Mouse (Mus musculus) intestine, embryonic 14.5 days (tissue): ENCODE results near the gene Gm49450. TPM values are rescaled to one million over a fixed set of nuclear protein-coding genes. Genes with fewer than 3 reads are reported as not detected.
"Not testable (repeated sequence)": the region's sequence is repeated elsewhere in the genome, so short reads cannot be mapped to it uniquely, and the experiment has no call there.

Experiments
- ATAC-seq: fragments of 200-750 bp; cut with Nextera tagmentation; replicated peaks from 2 replicates; pipeline ENCODE4 v1.8.0; 2017; ENCODE audit warnings: low read depth, moderate number of reproducible peaks, moderate TSS enrichment, moderate library complexity; ENCODE audit not compliant: low FRiP score, low TSS enrichment
- DNase-seq: peaks from one replicate; pipeline ENCODE4 v3.0.0-alpha.2; 2018; ENCODE audit warnings: low spot score
- H3K27ac ChIP-seq: fragments of 300-500 bp; sonication (generic); 2 replicates; pipeline ENCODE4 v1.5.1; 2014; ENCODE audit warnings: low read depth, mild to moderate bottlenecking, control low read depth
- H3K27me3 ChIP-seq: fragments of 300-500 bp; sonication (generic); replicated peaks from 2 replicates; pipeline ENCODE4 v1.6.1; 2014; ENCODE audit warnings: low read length, control low read depth; ENCODE audit not compliant: control insufficient read depth, insufficient read depth
- H3K36me3 ChIP-seq: fragments of 300-500 bp; sonication (generic); 2 replicates; pipeline ENCODE4 v1.6.1; 2014; ENCODE audit warnings: low read length, control low read depth; ENCODE audit not compliant: control insufficient read depth, insufficient read depth
- H3K4me1 ChIP-seq: fragments of 300-500 bp; sonication (generic); replicated peaks from 2 replicates; pipeline ENCODE4 v1.6.1; 2014; ENCODE audit warnings: low read length, control low read depth, mixed read lengths; ENCODE audit not compliant: control insufficient read depth, insufficient read depth
- H3K4me2 ChIP-seq: fragments of 300-500 bp; sonication (generic); 2 replicates; pipeline ENCODE4 v1.6.1; 2014; ENCODE audit warnings: low read length
- H3K4me3 ChIP-seq: fragments of 300-500 bp; sonication (generic); 2 replicates; pipeline ENCODE4 v1.5.1; 2014; ENCODE audit warnings: low read depth, low read length, control low read depth, mixed read lengths
- H3K9ac ChIP-seq: fragments of 300-500 bp; sonication (generic); 2 replicates; pipeline ENCODE4 v1.6.1; 2014; ENCODE audit warnings: mild to moderate bottlenecking, low read length
- H3K9me3 ChIP-seq: fragments of 300-500 bp; sonication (generic); 2 replicates; pipeline ENCODE4 v1.6.1; 2016; ENCODE audit warnings: low read length, control low read depth; ENCODE audit not compliant: control insufficient read depth
- WGBS: fragments of 180-500 bp; shearing (Covaris S2); extraction: QIAGEN DNeasy Blood & Tissue Kit; methylation state at CpG from one replicate; pipeline ENCODE4 v1.1.7; 2014; 5-methylcytosine and 5-hydroxymethylcytosine counted together
- polyA plus RNA-seq: library from polyadenylated mRNA; unstranded; fragments of >200 nt; fragmentation: Nextera tagmentation; extraction: Ambion mirVana; gene quantifications from 2 replicates; pipeline ENCODE4 v1.2.1, GENCODE M21; 2014

Gm49450 gene
- polyA plus RNA-seq, 1 experiment from 2014 or later = not detected

DNA sequence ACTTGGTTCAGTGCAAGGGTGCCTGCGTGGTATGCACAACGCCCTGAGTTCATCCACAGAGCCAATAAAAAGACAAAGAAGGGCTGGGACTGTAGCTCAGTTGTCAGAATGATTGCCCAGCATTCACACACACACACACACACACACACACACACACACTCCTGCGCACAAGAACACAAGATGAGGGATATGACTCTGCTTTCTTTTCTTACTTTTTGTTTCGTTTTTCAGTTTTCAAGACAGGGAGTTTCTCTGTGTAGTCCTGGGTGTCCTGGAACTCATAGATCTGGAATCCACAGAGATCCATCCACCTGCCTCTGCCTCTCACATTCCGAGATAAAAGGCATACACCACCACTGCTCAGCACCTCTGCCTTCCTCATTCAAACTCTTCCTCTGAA is 25.8 kb downstream of the Gm49450 start:
- no peaks in the 10 kb centered on the region for H3K9me3 ChIP-seq
- DNase-seq = no peak
- 82% methylated on average over 5 of the region's 5 CpGs for WGBS
- no peak overlapping the region for H3K9ac ChIP-seq
- H3K4me2 ChIP-seq = no peak overlapping the region
- no peaks in the 10 kb centered on the region for H3K4me1 ChIP-seq
- no peak overlapping the region for H3K4me3 ChIP-seq
- no peak for ATAC-seq
- peaks cover 10% of the 10 kb centered on the region for H3K36me3 ChIP-seq
- no peak overlapping the region for H3K27ac ChIP-seq
- H3K27me3 ChIP-seq = no peaks in the 10 kb centered on the region

DNA sequence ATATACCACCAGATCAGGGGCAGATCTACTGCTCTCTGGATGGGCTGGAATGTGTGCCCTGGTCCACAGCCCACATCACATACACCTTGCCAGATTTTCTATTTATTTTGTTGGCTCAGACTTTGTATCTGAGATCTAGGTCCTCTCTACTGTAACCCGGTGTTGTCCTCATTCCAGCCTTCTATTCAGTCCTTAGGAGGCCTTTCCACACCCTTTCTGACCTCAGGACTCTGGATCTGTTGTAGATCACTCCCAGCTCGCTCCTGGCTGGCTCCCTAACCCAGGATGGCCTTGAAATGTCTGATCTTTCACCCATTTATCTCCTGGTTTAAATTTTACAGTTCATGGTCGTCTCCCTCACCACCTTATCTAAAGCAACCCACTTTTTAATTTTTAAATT is 28.7 kb downstream of the Gm49450 start:
- no peak for DNase-seq
- Histone ChIP-seq H3K4me1 (no peaks in the 10 kb centered on the region), H3K27me3 (no peaks in the 10 kb centered on the region), H3K9ac (no peak overlapping the region), H3K9me3 (no peaks in the 10 kb centered on the region), H3K4me2 (no peak overlapping the region), H3K27ac (no peak overlapping the region), H3K4me3 (no peak overlapping the region), H3K36me3 (no peaks in the 10 kb centered on the region)
- WGBS = 63% methylated on average over 3 of the region's 3 CpGs
- ATAC-seq = no peak

DNA sequence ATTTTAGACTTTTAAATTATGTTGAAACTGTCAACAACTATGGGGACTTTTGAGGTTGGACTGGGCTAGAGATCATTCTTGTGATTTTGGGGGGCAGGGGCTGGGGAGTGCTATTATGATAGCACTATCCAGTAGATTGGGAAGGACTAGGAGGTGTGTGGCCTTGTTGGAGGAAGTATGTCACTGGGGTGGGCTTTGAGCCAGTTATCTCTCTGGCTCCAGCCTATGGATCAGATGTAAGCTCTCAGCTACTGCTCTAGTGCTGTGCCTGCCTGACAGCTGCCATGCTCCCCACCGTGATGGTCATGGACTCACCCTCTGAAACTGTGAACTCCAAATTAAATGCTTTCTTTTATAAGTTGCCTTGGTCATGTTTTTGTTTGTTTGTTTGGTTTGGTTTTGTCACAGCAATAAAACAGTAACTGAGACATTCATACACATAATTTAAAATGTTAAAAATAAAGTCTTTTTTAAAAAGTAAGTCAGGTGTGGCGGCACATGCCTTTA is 30.3 kb downstream of the Gm49450 start:
- Histone ChIP-seq H3K4me1 (0 out of 2 replicates have a peak, but pooled peaks cover 5% of the 10 kb centered on the region), H3K9ac (no peak overlapping the region), H3K27me3 (no peaks in the 10 kb centered on the region), H3K9me3 (no peaks in the 10 kb centered on the region), H3K27ac (no peak overlapping the region), H3K4me3 (no peak overlapping the region), H3K36me3 (no peaks in the 10 kb centered on the region), H3K4me2 (no peak overlapping the region)
- 86% methylated on average over 2 of the region's 2 CpGs for WGBS
- ATAC-seq (no peak), DNase-seq (no peak)

DNA sequence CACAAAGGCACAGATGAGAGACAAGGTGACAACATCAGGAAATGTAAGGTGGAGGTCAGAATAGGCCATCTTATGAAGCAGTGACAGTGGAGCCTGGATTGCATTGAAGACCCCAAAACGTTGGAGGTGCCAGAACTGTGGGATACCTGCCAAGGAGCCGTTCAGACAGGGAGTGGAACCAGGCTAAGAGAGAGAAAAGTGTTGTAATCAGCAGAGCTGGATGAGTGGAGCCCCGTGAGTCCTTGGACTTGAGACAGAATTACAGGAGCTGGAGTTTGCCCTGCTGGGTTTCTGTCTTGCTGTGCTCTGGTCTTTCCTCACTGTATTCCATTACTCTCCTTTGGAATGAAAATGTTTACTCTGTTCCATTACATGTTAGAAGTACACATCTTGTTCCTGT is 30.8 kb downstream of the Gm49450 start:
- H3K4me2 ChIP-seq = no peak overlapping the region
- no peaks in the 10 kb centered on the region for H3K9me3 ChIP-seq
- H3K27ac ChIP-seq = no peak overlapping the region
- H3K27me3 ChIP-seq = no peaks in the 10 kb centered on the region
- ATAC-seq (no peak), DNase-seq (no peak)
- H3K4me3 ChIP-seq = no peak overlapping the region
- 65% methylated on average over 3 of the region's 3 CpGs for WGBS
- H3K36me3 ChIP-seq = no peaks in the 10 kb centered on the region
- no peak overlapping the region for H3K9ac ChIP-seq
- H3K4me1 ChIP-seq = 0 out of 2 replicates have a peak, but pooled peaks cover 5% of the 10 kb centered on the region

DNA sequence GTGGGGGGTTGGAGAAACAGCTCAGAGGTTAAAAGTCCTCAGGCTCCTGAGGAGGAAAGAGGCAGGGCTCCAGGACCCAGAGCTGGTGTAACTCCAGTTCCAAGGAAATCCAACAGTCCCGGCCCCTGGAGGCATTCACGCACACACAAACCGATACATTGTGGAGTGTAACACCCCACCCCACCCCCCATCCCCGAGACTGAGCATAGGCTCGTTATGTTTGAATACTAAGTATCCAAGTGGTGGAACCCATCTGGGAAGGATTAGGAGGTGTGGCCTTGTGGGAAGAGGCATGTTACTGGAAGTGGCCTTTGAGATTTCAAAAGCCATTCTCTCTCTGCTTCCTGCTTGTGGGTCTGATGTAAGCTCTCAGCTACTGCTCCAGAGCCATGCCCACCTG is 31.8 kb downstream of the Gm49450 start:
- DNase-seq (no peak), ATAC-seq (no peak)
- WGBS = 91% methylated on average over 5 of the region's 5 CpGs
- Histone ChIP-seq H3K4me1 (peaks cover 9% of the 10 kb centered on the region), H3K4me2 (no peak overlapping the region), H3K27me3 (no peaks in the 10 kb centered on the region), H3K9me3 (no peaks in the 10 kb centered on the region), H3K27ac (no peak overlapping the region), H3K36me3 (no peaks in the 10 kb centered on the region), H3K9ac (no peak overlapping the region), H3K4me3 (no peak overlapping the region)

DNA sequence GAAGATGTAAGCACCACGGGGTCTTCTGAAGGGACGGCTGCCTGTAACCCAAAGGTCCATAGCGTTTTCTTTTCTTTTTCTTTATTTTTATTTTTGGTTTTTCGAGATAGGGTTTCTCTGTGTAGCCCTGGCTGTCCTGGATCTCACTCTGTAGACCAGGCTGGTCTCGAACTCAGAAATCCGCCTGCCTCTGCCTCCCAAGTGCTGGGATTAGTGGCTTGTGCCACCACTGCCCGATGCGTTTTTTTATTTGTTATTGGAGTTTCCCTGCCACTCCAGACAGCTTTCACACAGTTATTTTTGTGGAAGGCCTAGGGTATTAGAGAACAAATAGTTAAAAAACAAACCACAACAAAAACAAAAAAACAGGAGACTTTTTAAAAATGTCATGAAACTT is 34.9 kb downstream of the Gm49450 start:
- not testable (repeated sequence) for H3K9me3 ChIP-seq, ATAC-seq, DNase-seq, H3K36me3 ChIP-seq, H3K27me3 ChIP-seq
- peak overlapping the region; percentile 78 for H3K9ac ChIP-seq
- H3K4me2 ChIP-seq = peak overlapping the region; percentile 86
- H3K4me1 ChIP-seq = peaks cover 14% of the 10 kb centered on the region
- peak overlapping the region; percentile 87 for H3K4me3 ChIP-seq
- WGBS = 27% methylated on average over 8 of the region's 8 CpGs
- H3K27ac ChIP-seq = peak overlapping the region; percentile 95; the same call in 1 of the 2 replicates

DNA sequence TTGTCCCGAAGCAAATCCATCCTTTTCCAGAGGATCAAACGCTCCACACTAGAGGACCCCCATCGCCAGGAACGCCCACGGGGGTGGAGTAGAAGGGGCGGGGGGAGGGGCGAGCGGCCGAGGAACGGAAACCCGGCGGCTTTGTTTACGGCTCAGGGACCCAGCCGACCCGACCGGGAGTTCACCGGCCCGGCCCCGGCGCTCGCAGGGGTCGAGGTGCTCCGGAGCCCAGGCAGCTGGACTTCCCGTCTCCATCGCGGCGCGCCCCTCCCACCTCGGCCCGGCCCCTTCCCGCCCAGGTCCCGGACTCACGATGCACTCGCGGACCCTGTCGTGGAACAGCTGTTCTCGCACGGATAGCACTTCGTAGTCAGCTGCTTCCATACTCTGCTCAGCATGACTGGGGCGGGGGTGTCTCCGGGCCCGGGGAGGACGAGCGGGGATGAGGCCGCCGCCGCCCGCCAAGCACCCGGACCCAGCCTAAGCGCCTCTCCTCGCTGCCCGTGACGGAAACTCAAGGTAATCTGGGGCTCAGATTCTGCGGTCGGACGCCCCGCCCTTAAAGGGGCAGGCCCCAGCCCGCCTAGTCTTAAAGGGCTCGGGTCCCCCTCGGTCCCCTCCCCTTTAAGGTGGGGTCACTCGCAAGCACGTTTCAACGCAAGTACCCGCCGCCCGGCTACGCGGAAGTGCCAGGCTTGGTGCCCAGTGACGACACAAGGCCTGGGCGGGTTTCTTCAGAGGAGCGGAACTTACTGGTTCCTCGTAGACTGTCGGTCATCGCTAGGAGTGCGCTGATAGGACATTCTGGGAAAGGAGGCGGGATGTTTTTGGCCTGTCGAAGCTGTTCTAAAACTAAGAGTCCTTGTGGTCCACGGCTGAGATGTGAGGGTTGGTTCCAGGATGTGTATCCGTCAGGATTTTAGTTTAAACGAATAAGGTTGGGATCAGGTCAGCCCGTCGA is 35.5 kb downstream of the Gm49450 start, which contains the start of gene Lmbr1l:
Gene Lmbr1l, minus strand, starts transcription at position 694 of the 961 bp plus-strand sequence.
- DNase-seq (peak; percentile 98), ATAC-seq (peak; percentile 98)
- no peaks in the 10 kb centered on the region for H3K27me3 ChIP-seq
- peak within 1 kb of the TSS; percentile 95 for H3K27ac ChIP-seq
- WGBS = under 1% methylated on average over 76 of the region's 82 CpGs
- H3K9me3 ChIP-seq = no peaks in the 10 kb centered on the region
- peak within 1 kb of the TSS; percentile 78 for H3K9ac ChIP-seq
- H3K4me1 ChIP-seq = peaks cover 14% of the 10 kb centered on the region
- H3K36me3 ChIP-seq = peaks cover 9% of the 10 kb centered on the region
- peak within 1 kb of the TSS; percentile 87 for H3K4me3 ChIP-seq
- H3K4me2 ChIP-seq = peak within 1 kb of the TSS; percentile 86

DNA sequence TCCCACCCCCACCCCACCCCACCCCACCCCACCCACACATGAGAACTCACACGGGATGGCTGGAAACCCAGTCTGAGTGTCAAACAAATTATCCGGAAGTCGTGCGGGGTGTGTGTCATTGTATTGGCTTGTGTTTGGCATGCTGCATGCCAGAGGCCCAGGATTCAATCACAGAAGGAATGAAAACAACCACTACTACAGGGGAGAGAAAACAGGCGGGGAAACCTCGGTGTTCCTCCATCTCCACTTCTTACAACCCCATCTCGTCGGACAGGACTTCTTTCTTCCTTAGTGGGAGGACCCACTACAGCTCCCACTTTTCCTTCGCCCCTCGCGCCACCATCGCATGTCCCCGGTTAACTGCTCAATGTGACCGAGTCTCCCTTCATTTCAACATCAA is 36.3 kb downstream of the Gm49450 start:
- Histone ChIP-seq H3K27me3 (no peaks in the 10 kb centered on the region), H3K4me2 (peak overlapping the region; percentile 86), H3K4me1 (peaks cover 14% of the 10 kb centered on the region), H3K27ac (peak overlapping the region; percentile 95), H3K4me3 (peak overlapping the region; percentile 87), H3K9ac (peak overlapping the region; percentile 78), H3K9me3 (no peaks in the 10 kb centered on the region), H3K36me3 (peaks cover 16% of the 10 kb centered on the region)
- WGBS = 0% methylated on average over 14 of the region's 14 CpGs
- no peak for ATAC-seq
- DNase-seq = no peak
